Mouse (Mus musculus): Measurements from ENCODE around the gene Fermt2. TPM values are rescaled to one million over a fixed set of nuclear protein-coding genes. Genes with fewer than 3 reads are reported as not detected.
A peak's percentile ranks its signal among the peaks of the same experiment; 100 is the strongest.

Gene Fermt2
- polyA plus RNA-seq, 1 experiment = 127 TPM

GRCm38 (mm10) chr14:45445445-45445844 lies 84.5 kb downstream of the Fermt2 start:
- no peak for DNase-seq
- 42% methylated on average over 12 of the region's 12 CpGs for WGBS

GRCm38 (mm10) chr14:45444870-45445269 lies 85.0 kb downstream of the Fermt2 start:
- TF ChIP-seq CTCF (IDR thresholded peaks at IDR 0.05; ENCODE audit: insufficient read depth, low read length) = no peak
- TF ChIP-seq POLR2A (IDR thresholded peaks at IDR 0.05; ENCODE audit: borderline replicate concordance, extremely low read depth, low read depth, low read length) = no peak
- no peak for DNase-seq
- Histone ChIP-seq H3K4me3 (replicated peaks; ENCODE audit: extremely low read depth, low read depth, low read length) (no peak overlapping the region), H3K4me1 (ENCODE audit: control insufficient read depth, insufficient read depth, low read length) (peaks cover 14% of the 10 kb centered on the region)
- 69% methylated on average over 7 of the region's 7 CpGs for WGBS

More at GRCm38 (mm10) chr14:45445445-45445844, 84.5 kb downstream of the Fermt2 start:
- H3K4me1 ChIP-seq (ENCODE audit: control insufficient read depth, insufficient read depth, low read length) = peaks cover 14% of the 10 kb centered on the region
- H3K4me3 ChIP-seq (replicated peaks; ENCODE audit: extremely low read depth, low read depth, low read length) = no peak overlapping the region
- TF ChIP-seq CTCF (IDR thresholded peaks at IDR 0.05; ENCODE audit: insufficient read depth, low read length) (no peak), POLR2A (IDR thresholded peaks at IDR 0.05; ENCODE audit: borderline replicate concordance, extremely low read depth, low read depth, low read length) (no peak)

GRCm38 (mm10) chr14:45442781-45443560 lies 86.9 kb downstream of the Fermt2 start:
- Histone ChIP-seq H3K4me3 (replicated peaks; ENCODE audit: extremely low read depth, low read depth, low read length) (no peak overlapping the region), H3K4me1 (ENCODE audit: control insufficient read depth, insufficient read depth, low read length) (peaks cover 14% of the 10 kb centered on the region)
- TF ChIP-seq CTCF (IDR thresholded peaks at IDR 0.05; ENCODE audit: insufficient read depth, low read length) = no peak
- no peak for TF ChIP-seq POLR2A (IDR thresholded peaks at IDR 0.05; ENCODE audit: borderline replicate concordance, extremely low read depth, low read depth, low read length)
- WGBS = 30% methylated on average over 12 of the region's 12 CpGs
- DNase-seq = no peak

GRCm38 (mm10) chr14:45441291-45441690 lies 88.6 kb downstream of the Fermt2 start:
- WGBS = 80% methylated on average over 6 of the region's 6 CpGs
- DNase-seq = no peak
- Histone ChIP-seq H3K4me1 (ENCODE audit: control insufficient read depth, insufficient read depth, low read length) (peaks cover 14% of the 10 kb centered on the region), H3K4me3 (replicated peaks; ENCODE audit: extremely low read depth, low read depth, low read length) (no peak overlapping the region)
- TF ChIP-seq POLR2A (IDR thresholded peaks at IDR 0.05; ENCODE audit: borderline replicate concordance, extremely low read depth, low read depth, low read length) (no peak), CTCF (IDR thresholded peaks at IDR 0.05; ENCODE audit: insufficient read depth, low read length) (no peak)

- TF ChIP-seq CTCF (IDR thresholded peaks at IDR 0.05; ENCODE audit: insufficient read depth, low read length) (no peak), POLR2A (IDR thresholded peaks at IDR 0.05; ENCODE audit: borderline replicate concordance, extremely low read depth, low read depth, low read length) (no peak)
- no peak overlapping the region for H3K4me3 ChIP-seq (replicated peaks; ENCODE audit: extremely low read depth, low read depth, low read length)
- H3K4me1 ChIP-seq (ENCODE audit: control insufficient read depth, insufficient read depth, low read length) = peaks cover 9% of the 10 kb centered on the region
- WGBS = 88% methylated on average over 9 of the region's 9 CpGs
- no peak for DNase-seq
Measured at GRCm38 (mm10) chr14:45439387-45439786, 90.5 kb downstream of the Fermt2 start.

- WGBS = 99% methylated on average over 2 of the region's 2 CpGs
- no peak for DNase-seq
- Histone ChIP-seq H3K4me1 (ENCODE audit: control insufficient read depth, insufficient read depth, low read length) (peaks cover 9% of the 10 kb centered on the region), H3K4me3 (replicated peaks; ENCODE audit: extremely low read depth, low read depth, low read length) (no peak overlapping the region)
- TF ChIP-seq CTCF (IDR thresholded peaks at IDR 0.05; ENCODE audit: insufficient read depth, low read length) (no peak), POLR2A (IDR thresholded peaks at IDR 0.05; ENCODE audit: borderline replicate concordance, extremely low read depth, low read depth, low read length) (no peak)
Measured at GRCm38 (mm10) chr14:45438931-45439275, 91.0 kb downstream of the Fermt2 start.

- TF ChIP-seq POLR2A (IDR thresholded peaks at IDR 0.05; ENCODE audit: borderline replicate concordance, extremely low read depth, low read depth, low read length) (no peak), CTCF (IDR thresholded peaks at IDR 0.05; ENCODE audit: insufficient read depth, low read length) (no peak)
- DNase-seq = no peak
- Histone ChIP-seq H3K4me1 (ENCODE audit: control insufficient read depth, insufficient read depth, low read length) (peaks cover 9% of the 10 kb centered on the region), H3K4me3 (replicated peaks; ENCODE audit: extremely low read depth, low read depth, low read length) (no peak overlapping the region)
- 70% methylated on average over 19 of the region's 19 CpGs for WGBS
Measured at GRCm38 (mm10) chr14:45438250-45438930, 91.5 kb downstream of the Fermt2 start.

GRCm38 (mm10) chr14:45434220-45434619 lies 95.7 kb downstream of the Fermt2 start:
- DNase-seq = no peak
- 73% methylated on average over 6 of the region's 6 CpGs for WGBS
- Histone ChIP-seq H3K4me3 (replicated peaks; ENCODE audit: extremely low read depth, low read depth, low read length) (no peak overlapping the region), H3K4me1 (ENCODE audit: control insufficient read depth, insufficient read depth, low read length) (no peaks in the 10 kb centered on the region)
- TF ChIP-seq CTCF (IDR thresholded peaks at IDR 0.05; ENCODE audit: insufficient read depth, low read length) = peak; percentile 38
- no peak for TF ChIP-seq POLR2A (IDR thresholded peaks at IDR 0.05; ENCODE audit: borderline replicate concordance, extremely low read depth, low read depth, low read length)

GRCm38 (mm10) chr14:45432003-45432402 lies 97.9 kb downstream of the Fermt2 start:
- WGBS = 75% methylated on average over 4 of the region's 4 CpGs
- DNase-seq = no peak
- H3K4me1 ChIP-seq (ENCODE audit: control insufficient read depth, insufficient read depth, low read length) = no peaks in the 10 kb centered on the region
- TF ChIP-seq POLR2A (IDR thresholded peaks at IDR 0.05; ENCODE audit: borderline replicate concordance, extremely low read depth, low read depth, low read length) (no peak), CTCF (IDR thresholded peaks at IDR 0.05; ENCODE audit: insufficient read depth, low read length) (peak; percentile 59)
- no peak overlapping the region for H3K4me3 ChIP-seq (replicated peaks; ENCODE audit: extremely low read depth, low read depth, low read length)

All from lung, adult 2 months (tissue).